Comparison of ENCODE assay signal across 7 mouse cellular contexts in genomic region chrX:143518917-143519316, GRCm38 (mm10). TPM values are rescaled to one million over a fixed set of nuclear protein-coding genes. Genes with fewer than 3 reads are reported as not detected.
A peak's percentile ranks its signal among the peaks of the same experiment; 100 is the strongest.
DNase-seq lines count a peak whose midpoint lies in the region; ATAC-seq and TF ChIP-seq lines count a peak whose summit lies in the region.

No protein-coding gene starts in this region.

- 0 out of 2 replicates have a peak, but pooled peaks have one; percentile 29 for TF ChIP-seq POLR2A in embryonic fibroblast, embryonic 13.5 days (IDR thresholded peaks at IDR 0.05; ENCODE audit: low read depth, low read length)

- WGBS in lung, embryonic 15.5 days, result 18% methylated on average over 7 of the region's 7 CpGs
- 21% methylated on average over 7 of the region's 7 CpGs for WGBS in intestine, postnatal 0 days
- WGBS in neural tube, embryonic 12.5 days, result 20% methylated on average over 6 of the region's 7 CpGs

- no peak for ATAC-seq in lung, embryonic 15.5 days (ENCODE audit: borderline replicate concordance, extremely low read depth, low FRiP score, low TSS enrichment)
- no peak for ATAC-seq in intestine, postnatal 0 days
- ATAC-seq in neural tube, embryonic 12.5 days (ENCODE audit: low FRiP score, low read depth), result peak; percentile 89
- no peak for ATAC-seq in megakaryocyte, adult 5-6 weeks (ENCODE audit: poor library complexity, severe bottlenecking)

- H3K4me3 ChIP-seq in lung, embryonic 15.5 days, result peak overlapping the region; percentile 21
- peak overlapping the region; percentile 66 for H3K4me3 ChIP-seq in embryonic fibroblast, embryonic 13.5 days (ENCODE audit: insufficient read depth, low read length)
- peak overlapping the region; percentile 12; the same call in 1 of the 2 replicates for H3K4me3 ChIP-seq in intestine, postnatal 0 days (ENCODE audit: low read depth, low read length)
- peak overlapping the region; percentile 36 for H3K4me3 ChIP-seq in neural tube, embryonic 12.5 days

- no peak overlapping the region for H3K9ac ChIP-seq in lung, embryonic 15.5 days
- H3K9ac ChIP-seq in intestine, postnatal 0 days (ENCODE audit: low read depth, low read length), result no peak overlapping the region
- peak overlapping the region; percentile 56 for H3K9ac ChIP-seq in neural tube, embryonic 12.5 days

- no peak overlapping the region for H3K27ac ChIP-seq in lung, embryonic 15.5 days
- peak overlapping the region; percentile 54 for H3K27ac ChIP-seq in embryonic fibroblast, embryonic 13.5 days (ENCODE audit: insufficient read depth, low read length)
- H3K27ac ChIP-seq in intestine, postnatal 0 days (ENCODE audit: low read depth, low read length), result no peak overlapping the region
- H3K27ac ChIP-seq in neural tube, embryonic 12.5 days, result peak overlapping the region; percentile 57; the same call in 1 of the 2 replicates

- H3K4me2 ChIP-seq in lung, embryonic 15.5 days, result peak overlapping the region; percentile 56
- peak overlapping the region; percentile 49 for H3K4me2 ChIP-seq in intestine, postnatal 0 days (replicated peaks; ENCODE audit: low read depth)
- H3K4me2 ChIP-seq in neural tube, embryonic 12.5 days (replicated peaks), result peak overlapping the region; percentile 54

- H3K4me1 ChIP-seq in lung, embryonic 15.5 days, result no peaks in the 10 kb centered on the region
- H3K4me1 ChIP-seq in embryonic fibroblast, embryonic 13.5 days (ENCODE audit: control insufficient read depth, insufficient read depth, low read length), result no peaks in the 10 kb centered on the region
- no peaks in the 10 kb centered on the region for H3K4me1 ChIP-seq in intestine, postnatal 0 days (replicated peaks; ENCODE audit: control insufficient read depth, insufficient read depth, low read length)
- no peaks in the 10 kb centered on the region for H3K4me1 ChIP-seq in neural tube, embryonic 12.5 days

- no peak for DNase-seq in lung, postnatal 25 days (ENCODE audit: low spot score)
- DNase-seq in urinary bladder, postnatal 25 days (ENCODE audit: low spot score), result no peak

- H3K27me3 ChIP-seq in lung, embryonic 15.5 days, result peaks cover 13% of the 10 kb centered on the region
- no peaks in the 10 kb centered on the region for H3K27me3 ChIP-seq in intestine, postnatal 0 days (replicated peaks; ENCODE audit: control insufficient read depth, insufficient read depth, low read length)
- H3K27me3 ChIP-seq in neural tube, embryonic 12.5 days (replicated peaks), result no peaks in the 10 kb centered on the region

- no peaks in the 10 kb centered on the region for H3K9me3 ChIP-seq in lung, embryonic 15.5 days
- H3K9me3 ChIP-seq in intestine, postnatal 0 days (ENCODE audit: control insufficient read depth), result no peaks in the 10 kb centered on the region
- H3K9me3 ChIP-seq in neural tube, embryonic 12.5 days, result no peaks in the 10 kb centered on the region

- no peaks in the 10 kb centered on the region for H3K36me3 ChIP-seq in lung, embryonic 15.5 days
- H3K36me3 ChIP-seq in intestine, postnatal 0 days (ENCODE audit: control insufficient read depth, insufficient read depth), result no peaks in the 10 kb centered on the region
- H3K36me3 ChIP-seq in neural tube, embryonic 12.5 days, result no peaks in the 10 kb centered on the region

- no peak for TF ChIP-seq CTCF in embryonic fibroblast, embryonic 13.5 days (IDR thresholded peaks at IDR 0.05; ENCODE audit: borderline replicate concordance, insufficient read depth, low read length)
- TF ChIP-seq CTCF in intestine, postnatal 0 days (IDR thresholded peaks at IDR 0.05; ENCODE audit: low read depth), result no peak

RNA-seq across cellular contexts. Expression of gene Pak3, which starts 0.5 kb away (rescaled TPM):
- polyA plus RNA-seq in lung, embryonic 15.5 days (2015; fragmentation: Nextera tagmentation; extraction: Ambion mirVana), result 9.5 and 10.9 TPM in 2 replicates
- polyA plus RNA-seq in embryonic fibroblast, embryonic 13.5 days (2011; ENCODE audit: insufficient read length, low read depth, missing spikeins), result 24.8 and 31.2 TPM in 2 replicates
- 3.1 and 3.3 TPM in 2 replicates for polyA plus RNA-seq in intestine, postnatal 0 days (2015; fragmentation: Nextera tagmentation; extraction: Ambion mirVana)
- polyA plus RNA-seq in neural tube, embryonic 12.5 days (2016; fragmentation: Nextera tagmentation; extraction: Ambion mirVana), result 73.4 and 78.4 TPM in 2 replicates
- not detected in 2 replicates for total RNA-seq in megakaryocyte, adult 5-6 weeks (2015)
- total RNA-seq in megakaryocyte, adult 5-6 weeks (2017), result not detected in 2 replicates

Comparison
In these comparisons a context has a peak if more than half of its experiments do, and no peak if none do; other contexts are left out.
1. H3K27ac ChIP-seq: peak in embryonic fibroblast, embryonic 13.5 days (single experiment) and neural tube, embryonic 12.5 days (single experiment); none in lung, embryonic 15.5 days (single experiment) and intestine, postnatal 0 days (single experiment).
2. H3K4me3 ChIP-seq: peak in every context shown above with its lines; median percentile 66 in embryonic fibroblast, embryonic 13.5 days; 36 in neural tube, embryonic 12.5 days; 21 in lung, embryonic 15.5 days; 12 in intestine, postnatal 0 days.
3. Peak in every context shown above with its lines, with median percentiles within 50 percentile points of each other: H3K4me2 ChIP-seq.